Mouse (Mus musculus): Measurements from ENCODE around the gene Zfp786. TPM values are rescaled to one million over a fixed set of nuclear protein-coding genes. Genes with fewer than 3 reads are reported as not detected.

The Zfp786 gene
- not detected for polyA plus RNA-seq (2017; shearing (Covaris generic))

DNA sequence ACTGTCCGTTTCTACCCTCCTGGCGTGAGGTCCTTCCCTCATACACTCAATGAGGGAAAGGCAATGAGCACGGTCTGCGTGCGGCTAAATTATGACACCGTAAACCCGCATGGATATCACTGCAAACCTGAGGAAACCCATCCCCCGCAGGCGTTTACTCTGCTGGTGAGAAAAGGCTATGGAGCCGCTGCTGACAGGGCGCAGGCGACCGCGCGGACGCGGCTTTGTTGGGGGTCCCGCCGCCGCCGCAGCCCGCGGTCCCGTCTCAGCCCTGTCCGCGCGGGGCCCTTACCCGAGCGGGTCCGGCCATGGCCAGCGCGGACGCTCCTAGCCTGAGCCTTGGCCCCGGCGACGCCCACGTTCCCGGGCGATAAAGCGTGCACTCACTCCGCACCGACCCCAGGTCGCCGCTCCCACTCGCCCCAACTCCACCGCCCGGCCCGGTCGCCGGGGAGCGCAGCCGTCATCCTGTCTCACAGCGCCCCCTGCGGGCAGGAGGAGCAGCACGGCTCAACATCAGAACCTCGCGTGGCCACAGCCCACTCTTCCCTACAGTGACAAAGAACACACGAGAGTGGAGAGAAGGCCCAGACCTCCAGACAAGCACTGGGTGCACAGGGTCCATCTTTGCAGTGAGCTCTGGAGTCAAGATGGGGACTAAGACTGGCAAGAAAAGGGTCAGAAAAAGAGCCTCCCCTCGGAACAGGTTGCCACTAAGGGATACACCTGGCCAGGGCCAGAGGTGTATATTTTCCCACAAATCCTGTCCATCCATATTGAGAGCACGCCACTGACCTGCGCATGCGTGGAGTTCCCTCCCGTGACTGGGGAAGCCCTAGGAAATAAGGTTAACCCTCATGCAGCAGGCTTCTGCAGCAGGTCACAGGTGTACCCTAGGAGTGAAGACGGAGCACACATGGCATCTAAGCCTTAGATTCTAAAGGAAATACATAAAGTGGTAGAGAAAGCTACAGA lies at the start of gene Zfp786:
Gene Zfp786, minus strand, starts transcription at position 764 of the 975 bp plus-strand sequence.

DNA sequence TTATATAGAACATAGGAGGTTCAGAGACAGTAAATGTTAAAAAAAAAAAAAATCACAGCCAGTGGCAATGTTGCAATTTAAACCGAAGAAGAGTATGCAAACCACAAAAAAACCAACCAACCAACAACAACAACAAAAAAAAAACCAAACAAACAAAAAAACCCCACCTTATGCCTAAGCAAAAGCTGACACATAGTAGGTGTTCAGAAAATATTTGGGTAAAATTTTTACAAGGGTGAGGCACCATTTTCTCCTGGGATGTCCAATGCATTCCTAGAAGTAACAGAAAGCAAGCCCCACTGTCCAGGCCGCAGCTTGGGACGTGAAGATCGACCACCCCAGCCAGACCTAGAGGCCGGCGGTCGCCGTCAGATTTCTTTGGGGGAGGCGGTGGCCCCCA lies 46.4 kb upstream of the Zfp786 start, which contains the start of gene Zfp282:
Gene Zfp282, plus strand, starts transcription at position 147 of the 400 bp plus-strand sequence.

DNA sequence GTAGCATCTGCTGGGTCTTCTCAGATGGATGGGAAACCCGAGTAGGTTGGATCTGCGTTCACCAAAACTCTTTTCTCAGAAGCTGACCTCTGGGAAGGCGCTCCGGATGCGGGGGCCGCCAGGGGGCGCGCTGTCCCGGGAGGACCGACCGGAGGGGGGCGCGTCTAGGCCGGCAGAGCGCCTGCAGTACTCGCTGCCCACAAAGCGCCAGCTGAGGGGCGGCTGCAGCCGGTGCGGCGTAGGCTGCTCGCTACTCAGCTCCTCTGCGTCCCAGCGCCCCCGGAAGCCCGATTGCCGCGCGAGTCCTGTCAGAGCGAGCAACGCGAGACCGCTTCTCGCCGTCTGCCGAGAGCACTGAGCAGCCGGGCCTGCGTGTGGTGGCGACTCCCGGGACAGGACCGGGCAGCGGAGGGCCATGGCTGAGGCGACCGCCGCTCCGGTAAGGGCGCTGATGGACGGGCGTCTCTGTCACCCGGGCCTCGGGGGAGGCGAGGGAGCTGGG lies 4.9 kb upstream of the Zfp786 start, which contains the start of gene Zfp398:
Gene Zfp398, plus strand, starts transcription at position 180 of the 502 bp plus-strand sequence.

DNA sequence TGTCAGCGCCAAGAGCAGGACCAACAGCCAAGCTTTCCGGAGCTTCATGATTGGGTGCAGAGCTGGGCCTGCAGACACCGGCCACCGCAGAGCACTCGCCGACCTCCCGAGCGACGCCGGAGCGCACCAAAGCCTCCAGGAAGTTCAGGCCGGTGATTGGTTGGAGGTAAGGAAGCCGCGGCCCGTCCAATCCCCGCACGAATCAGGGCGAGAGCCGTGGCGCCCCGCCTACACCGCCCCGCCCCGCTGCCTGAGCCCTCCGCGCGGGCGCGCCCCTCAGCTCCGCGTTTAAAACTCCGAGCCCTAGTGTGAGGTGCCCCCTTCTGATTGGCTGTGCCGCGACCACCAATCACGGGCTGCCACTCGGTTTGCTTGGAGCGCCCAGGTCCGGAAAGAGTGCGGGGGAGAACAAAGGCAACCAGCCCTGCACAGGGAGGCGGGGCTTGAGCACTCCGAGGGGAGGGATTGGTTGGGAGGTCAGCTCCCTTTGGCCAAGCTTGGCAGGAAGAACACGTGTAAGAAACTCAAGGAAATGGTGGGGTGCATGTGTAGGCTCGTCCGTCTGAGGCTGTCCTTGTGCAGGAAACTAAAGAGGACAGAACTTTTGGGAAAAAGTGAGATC lies 17.3 kb downstream of the Zfp786 start, which contains the start of gene Pdia4:
Gene Pdia4, minus strand, starts transcription at position 174 of the 622 bp plus-strand sequence.

Other genes starting within 250 kb of the Zfp786 start
- 27.2 TPM for gene Ezh2, start 235.5 kb downstream of the Zfp786 start, polyA plus RNA-seq (2017; shearing (Covaris generic))
- 160 TPM for gene Pdia4, start 17.4 kb downstream of the Zfp786 start, polyA plus RNA-seq (2017; shearing (Covaris generic))
- gene Zfp398, start 4.8 kb upstream of the Zfp786 start, polyA plus RNA-seq (2017; shearing (Covaris generic)), result 20.6 TPM
- gene Zfp282, start 46.3 kb upstream of the Zfp786 start, polyA plus RNA-seq (2017; shearing (Covaris generic)), result 3.5 TPM
- 22.8 TPM for gene Zfp212, start 89.6 kb upstream of the Zfp786 start, polyA plus RNA-seq (2017; shearing (Covaris generic))
- gene Zfp956, start 122.5 kb upstream of the Zfp786 start, polyA plus RNA-seq (2017; shearing (Covaris generic)), result 31.4 TPM
- gene Zfp777, start 218.0 kb upstream of the Zfp786 start, polyA plus RNA-seq (2017; shearing (Covaris generic)), result 1.9 TPM